Comparison of ENCODE assay signal across 8 mouse cellular contexts in the genomic region with DNA sequence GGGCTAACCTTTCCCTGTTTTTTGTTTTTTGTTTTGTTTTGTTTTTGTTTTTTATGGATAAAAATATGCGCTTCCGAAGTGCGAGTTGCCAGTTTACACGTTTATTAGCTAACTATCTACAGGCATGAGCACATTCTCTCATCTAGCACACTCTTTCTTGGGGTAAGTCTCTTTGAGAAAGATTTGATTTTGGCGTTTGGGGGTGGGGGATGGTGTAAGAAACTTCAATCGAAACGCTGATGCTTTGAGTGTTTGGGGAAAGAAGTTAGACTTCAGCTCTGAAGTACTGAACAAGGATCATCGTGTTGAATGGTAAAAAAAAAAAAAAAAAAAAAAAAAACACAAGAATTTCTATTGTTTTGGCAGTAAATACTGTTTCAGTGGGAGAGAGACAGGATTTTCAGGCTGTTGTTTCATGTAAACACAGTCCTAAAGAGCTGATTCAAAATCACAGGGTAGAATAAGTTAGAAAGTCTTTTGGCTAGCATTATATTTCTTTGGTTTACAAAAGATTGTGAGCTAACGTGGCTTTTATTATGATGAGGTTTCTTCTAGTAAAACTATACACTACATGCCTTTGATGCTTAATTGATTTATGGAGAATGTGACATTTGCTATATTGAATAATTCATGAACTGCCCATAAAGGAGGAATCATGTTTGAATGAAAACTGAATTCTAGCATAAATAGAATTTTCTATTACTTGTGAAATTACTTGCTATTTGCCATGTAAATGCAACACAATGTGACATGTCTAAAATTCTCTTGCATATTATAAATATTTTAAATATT. TPM values are rescaled to one million over a fixed set of nuclear protein-coding genes. Genes with fewer than 3 reads are reported as not detected.
DNase-seq lines count a peak whose midpoint lies in the region; ATAC-seq and TF ChIP-seq lines count a peak whose summit lies in the region.

No protein-coding gene starts in this region.

- no peaks in the 10 kb centered on the region for H3K4me1 ChIP-seq in forebrain, embryonic 12.5 days
- no peaks in the 10 kb centered on the region for H3K4me1 ChIP-seq in liver, embryonic 15.5 days (replicated peaks)

- no peak for TF ChIP-seq CTCF in gastrocnemius, adult 2 months (IDR thresholded peaks at IDR 0.05)

- H3K27me3 ChIP-seq in forebrain, embryonic 12.5 days, result peaks cover 6% of the 10 kb centered on the region; the same call in 1 of the 2 replicates
- no peaks in the 10 kb centered on the region for H3K27me3 ChIP-seq in liver, embryonic 15.5 days

- H3K36me3 ChIP-seq in forebrain, embryonic 12.5 days (replicated peaks), result no peaks in the 10 kb centered on the region
- H3K36me3 ChIP-seq in liver, embryonic 15.5 days (replicated peaks), result no peaks in the 10 kb centered on the region

- H3K9ac ChIP-seq in forebrain, embryonic 12.5 days, result peak overlapping the region; percentile 40; the same call in 1 of the 2 replicates
- no peak overlapping the region; the same call in 1 of the 2 replicates for H3K9ac ChIP-seq in liver, embryonic 15.5 days

- no peak for DNase-seq in gastrocnemius, adult 2 months
- DNase-seq in gastrocnemius, adult 18-20 months (ENCODE audit: low spot score), result no peak
- DNase-seq in 3T3-L1 (ENCODE audit: low read depth, low spot score), result peak; percentile 5
- no peak for DNase-seq in T-cell, adult 2 months (ENCODE audit: low spot score)
- no peak for DNase-seq in thymus, postnatal 10 days (ENCODE audit: low spot score in 2 of 2)
- no peak for DNase-seq in cerebellum, postnatal 10 days

- H3K27ac ChIP-seq in gastrocnemius, adult 2 months, result peak overlapping the region; percentile 75
- H3K27ac ChIP-seq in forebrain, embryonic 12.5 days, result peak overlapping the region; percentile 53; the same call in 1 of the 2 replicates
- H3K27ac ChIP-seq in liver, embryonic 15.5 days (replicated peaks), result no peak overlapping the region

- H3K4me3 ChIP-seq in gastrocnemius, adult 2 months, result peak overlapping the region; percentile 72
- H3K4me3 ChIP-seq in forebrain, embryonic 12.5 days (replicated peaks), result peak overlapping the region; percentile 36
- peak overlapping the region; percentile 37 for H3K4me3 ChIP-seq in liver, embryonic 15.5 days (replicated peaks)

- WGBS in forebrain, embryonic 12.5 days, result 15% methylated on average over 9 of the region's 9 CpGs
- 13% methylated on average over 9 of the region's 9 CpGs for WGBS in liver, embryonic 15.5 days (ENCODE audit: insufficient replicate concordance)

- H3K4me2 ChIP-seq in forebrain, embryonic 12.5 days, result peak overlapping the region; percentile 46
- H3K4me2 ChIP-seq in liver, embryonic 15.5 days, result peak overlapping the region; percentile 51

- ATAC-seq in forebrain, embryonic 12.5 days (ENCODE audit: low FRiP score), result no peak
- no peak for ATAC-seq in liver, embryonic 15.5 days (ENCODE audit: insufficient read depth)

- intact Hi-C loops in gastrocnemius, adult 2 months (cut with DNase I), result no loop called here

- H3K9me3 ChIP-seq in forebrain, embryonic 12.5 days, result no peaks in the 10 kb centered on the region
- H3K9me3 ChIP-seq in liver, embryonic 15.5 days (replicated peaks), result no peaks in the 10 kb centered on the region

RNA-seq across cellular contexts. Expression of a gene that starts 0.6 kb away (rescaled TPM):
- total RNA-seq in gastrocnemius, adult 2 months (2021), result under 1 TPM; 0.42 to 0.64 TPM
- total RNA-seq in gastrocnemius, adult 18-20 months (2021), result under 1 TPM; 0.27 to 0.36 TPM
- polyA plus RNA-seq in forebrain, embryonic 12.5 days (2016; fragmentation: Nextera tagmentation; extraction: Ambion mirVana), result 11.2 and 11.8 TPM in 2 replicates
- polyA plus RNA-seq in liver, embryonic 15.5 days (2015; fragmentation: Nextera tagmentation; extraction: Ambion mirVana), result 1.4 and 1.7 TPM in 2 replicates
